Mouse (Mus musculus) lung, adult 2 months (tissue): ENCODE results near the gene Smg9. TPM values are rescaled to one million over a fixed set of nuclear protein-coding genes. Genes with fewer than 3 reads are reported as not detected.
"Not testable (repeated sequence)": the region's sequence is repeated elsewhere in the genome, so short reads cannot be mapped to it uniquely, and the experiment has no call there.

Experiments
- DNase-seq: peaks from one replicate; pipeline ENCODE4 v3.0.0; 2022
- H3K4me1 ChIP-seq: fragments of 200-500 bp; 2 replicates; pipeline ENCODE4 v1.6.1; 2011; ENCODE audit warnings: low read length; ENCODE audit not compliant: control insufficient read depth, insufficient read depth
- H3K4me3 ChIP-seq: fragments of 200-500 bp; replicated peaks from 2 replicates; pipeline ENCODE3; 2011; ENCODE audit warnings: low read depth, mild to moderate bottlenecking, control low read depth, low read length; ENCODE audit errors: extremely low read depth
- CTCF ChIP-seq: fragments of 200-500 bp; IDR thresholded peaks from 2 replicates; pipeline ENCODE4 v1.5.1; 2011; ENCODE audit warnings: mild to moderate bottlenecking, low read length, control low read depth; ENCODE audit not compliant: insufficient read depth
- POLR2A ChIP-seq: fragments of 200-500 bp; IDR thresholded peaks from 2 replicates; pipeline ENCODE4 v1.6.1; 2011; ENCODE audit warnings: low read depth, mild to moderate bottlenecking, control low read depth, low read length, borderline replicate concordance; ENCODE audit errors: extremely low read depth
- WGBS: fragments of 180-500 bp; shearing (Covaris S2); methylation state at CpG from one replicate; pipeline ENCODE4 v1.1.7; 2018; 5-methylcytosine and 5-hydroxymethylcytosine counted together
- polyA plus RNA-seq: library from polyadenylated mRNA; depleted of rRNA; stranded (reverse); fragments of >200 nt; gene quantifications from 2 replicates; pipeline ENCODE4 v1.2.3, GENCODE M21; 2012

Gene Smg9
- polyA plus RNA-seq, 1 experiment: 58.4 TPM

DNA sequence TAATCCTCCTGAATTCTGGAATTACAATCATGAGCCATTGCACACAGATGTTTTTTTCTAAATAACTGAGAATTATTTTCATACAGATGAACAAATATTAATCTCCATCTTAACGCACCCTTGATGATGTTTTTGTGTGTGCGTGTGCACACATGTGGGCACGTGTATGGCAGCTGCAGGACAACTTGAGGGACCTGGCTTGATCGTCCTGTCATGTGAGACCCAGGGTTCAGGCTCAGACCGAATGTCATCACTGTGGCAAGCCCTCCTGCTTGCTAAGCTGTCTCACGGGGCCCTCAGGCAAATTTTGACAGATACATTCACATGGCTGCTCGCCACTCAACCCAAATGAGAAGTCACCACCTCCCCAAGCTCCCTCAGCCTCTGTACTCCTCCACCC lies 8.9 kb upstream of the Smg9 start:
- DNase-seq: no peak
- Histone ChIP-seq H3K4me3 (no peak overlapping the region), H3K4me1 (no peaks in the 10 kb centered on the region)
- WGBS: 61% methylated on average over 7 of the region's 7 CpGs
- TF ChIP-seq CTCF (no peak), POLR2A (no peak)

GRCm38 (mm10) chr7:24391077-24391476 lies 8.3 kb upstream of the Smg9 start:
- 14% methylated on average over 5 of the region's 5 CpGs for WGBS
- Histone ChIP-seq H3K4me1 (no peaks in the 10 kb centered on the region), H3K4me3 (no peak overlapping the region)
- TF ChIP-seq CTCF (no peak), POLR2A (no peak)
- DNase-seq: no peak

- Histone ChIP-seq H3K4me3 (no peak overlapping the region), H3K4me1 (no peaks in the 10 kb centered on the region)
- TF ChIP-seq POLR2A: no peak
- no peak for TF ChIP-seq CTCF
- DNase-seq: no peak
- WGBS: 66% methylated on average over 2 of the region's 2 CpGs
Measured at GRCm38 (mm10) chr7:24391687-24392086, 7.7 kb upstream of the Smg9 start.

- Histone ChIP-seq H3K4me3 (no peak overlapping the region), H3K4me1 (no peaks in the 10 kb centered on the region)
- DNase-seq: no peak
- 81% methylated on average over 3 of the region's 3 CpGs for WGBS
- no peak for TF ChIP-seq POLR2A
- no peak for TF ChIP-seq CTCF
Measured at GRCm38 (mm10) chr7:24394054-24394453, 5.4 kb upstream of the Smg9 start.

GRCm38 (mm10) chr7:24394475-24395161 lies 4.8 kb upstream of the Smg9 start:
- WGBS: 64% methylated on average over 15 of the region's 15 CpGs
- Histone ChIP-seq H3K4me1 (no peaks in the 10 kb centered on the region), H3K4me3 (no peak overlapping the region)
- no peak for DNase-seq
- TF ChIP-seq CTCF (no peak), POLR2A (no peak)

GRCm38 (mm10) chr7:24396832-24397231 lies 2.6 kb upstream of the Smg9 start:
- WGBS: 63% methylated on average over 11 of the region's 11 CpGs
- Histone ChIP-seq H3K4me3 (no peak overlapping the region), H3K4me1 (no peaks in the 10 kb centered on the region)
- no peak for DNase-seq
- no peak for TF ChIP-seq POLR2A
- no peak for TF ChIP-seq CTCF

DNA sequence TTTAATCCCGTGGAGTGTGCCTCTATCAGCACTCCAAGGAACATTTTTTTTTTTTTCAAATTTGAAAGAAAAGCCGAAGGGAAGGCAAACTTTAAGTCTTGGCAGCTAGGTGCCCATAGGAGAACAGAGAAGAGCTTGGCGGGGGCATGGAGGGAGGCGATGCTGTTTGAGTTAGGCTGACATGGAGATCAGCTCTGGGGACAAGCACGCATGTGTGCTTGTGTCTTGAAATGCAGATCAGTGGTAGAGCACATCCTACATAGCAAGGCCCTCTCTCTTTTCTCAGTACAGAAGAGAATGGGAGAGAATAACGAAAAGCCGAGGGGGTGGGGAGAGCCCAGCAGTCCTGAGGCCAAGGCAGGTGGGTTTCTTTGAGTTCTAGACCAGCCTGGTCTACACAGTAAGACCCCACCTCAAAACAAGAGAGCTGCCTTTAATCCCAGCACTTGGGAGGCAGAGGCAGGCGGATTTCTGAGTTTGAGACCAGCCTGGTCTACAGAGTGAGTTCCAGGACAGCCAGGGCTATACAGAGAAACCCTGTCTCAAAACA lies 980 bp upstream of the Smg9 start:
- WGBS: 93% methylated on average over 8 of the region's 8 CpGs
- Histone ChIP-seq H3K4me1 (no peaks in the 10 kb centered on the region), H3K4me3 (no peak overlapping the region)
- TF ChIP-seq CTCF (no peak), POLR2A (no peak)
- no peak for DNase-seq

DNA sequence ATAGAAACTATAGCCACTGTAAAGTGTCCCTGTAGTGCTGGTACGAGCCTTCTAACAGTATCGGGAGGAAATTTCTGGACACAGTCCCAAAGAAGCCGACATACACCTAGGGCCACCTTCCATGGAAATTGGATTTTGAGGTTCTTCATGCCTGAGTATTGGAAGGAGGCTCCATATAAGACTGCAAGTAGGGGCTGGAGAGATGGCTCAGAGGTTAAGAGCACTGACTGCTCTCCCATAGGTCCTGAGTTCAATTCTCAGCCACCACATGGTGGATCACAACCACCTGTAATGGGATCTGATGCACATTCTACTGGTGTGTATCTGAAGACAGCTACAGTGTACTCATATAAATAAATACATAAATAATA lies 648 bp downstream of the Smg9 start:
- 8% methylated on average over 3 of the region's 3 CpGs for WGBS
- DNase-seq: no peak
- peak overlapping the region; percentile 83 for H3K4me3 ChIP-seq
- H3K4me1 ChIP-seq: no peaks in the 10 kb centered on the region
- no peak for TF ChIP-seq POLR2A
- TF ChIP-seq CTCF: no peak

DNA sequence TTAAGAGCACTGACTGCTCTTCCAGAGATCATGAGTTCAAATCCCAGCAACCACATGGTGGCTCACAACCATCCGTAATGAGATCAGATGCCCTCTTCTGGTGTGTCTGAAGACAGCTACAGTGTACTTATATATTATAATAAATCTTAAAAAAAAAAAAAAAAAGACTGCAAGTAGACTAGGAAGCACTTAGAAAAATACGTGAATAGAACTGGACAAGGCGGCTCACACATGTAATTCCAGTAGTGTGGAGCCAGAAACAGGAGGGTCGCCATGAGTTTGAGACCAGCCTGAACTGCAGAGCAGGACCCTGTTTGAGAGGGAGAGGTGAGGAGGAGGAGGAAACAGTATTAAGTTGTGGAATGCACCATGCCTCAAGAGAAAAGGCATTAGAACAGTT lies 1.1 kb downstream of the Smg9 start:
- not testable (repeated sequence) for H3K4me3 ChIP-seq, DNase-seq, H3K4me1 ChIP-seq
- 84% methylated on average over 4 of the region's 4 CpGs for WGBS

DNA sequence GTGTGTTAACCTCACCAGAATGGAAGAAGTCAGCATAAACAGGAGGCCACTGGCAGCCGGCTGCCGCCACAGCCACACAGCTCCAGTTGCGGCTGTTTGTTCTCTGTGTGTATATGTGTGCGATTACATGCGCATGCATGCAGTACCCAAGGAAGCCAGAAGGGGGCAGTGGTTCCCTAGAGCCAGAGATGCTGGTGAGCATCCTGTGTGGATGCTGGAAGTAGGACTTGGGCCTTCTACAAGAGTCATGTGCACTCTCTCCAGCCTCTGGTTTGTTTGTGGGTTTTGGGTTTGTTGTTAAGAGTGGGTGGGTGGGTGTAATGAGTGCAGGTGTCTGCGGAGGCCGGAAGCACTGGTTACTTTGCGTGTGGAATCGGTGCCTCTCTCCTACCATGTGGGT lies 3.4 kb downstream of the Smg9 start:
- WGBS: over 99% methylated on average over 9 of the region's 9 CpGs
- Histone ChIP-seq H3K4me3 (no peak overlapping the region), H3K4me1 (no peaks in the 10 kb centered on the region)
- DNase-seq: no peak
- TF ChIP-seq POLR2A (no peak), CTCF (peak; percentile 36; the same call in 1 of the 2 replicates)
